Mouse (Mus musculus) heart, adult 18-20 months (tissue): ENCODE results near the gene Emd. TPM values are rescaled to one million over a fixed set of nuclear protein-coding genes. Genes with fewer than 3 reads are reported as not detected.

ENCODE experiments used
- DNase-seq, 2 experiments: peaks; one replicate each; pipeline ENCODE4 v3.0.0; 2021 to 2022; ENCODE audit warnings: mixed read lengths in 1 of 2
- microRNA-seq, 2 experiments: library from miRNA; unstranded; fragments of <30 nt; microRNA quantifications; one replicate each; pipeline ENCODE4 v1.2.0; 2022
- total RNA-seq, 2 experiments: library from RNA; stranded (reverse); gene quantifications; 2 replicates each; pipeline ENCODE4 v1.2.3; 2021

Emd gene
- total RNA-seq, 2 experiments from 2014 or later = 31.0 to 35.2 TPM

DNA sequence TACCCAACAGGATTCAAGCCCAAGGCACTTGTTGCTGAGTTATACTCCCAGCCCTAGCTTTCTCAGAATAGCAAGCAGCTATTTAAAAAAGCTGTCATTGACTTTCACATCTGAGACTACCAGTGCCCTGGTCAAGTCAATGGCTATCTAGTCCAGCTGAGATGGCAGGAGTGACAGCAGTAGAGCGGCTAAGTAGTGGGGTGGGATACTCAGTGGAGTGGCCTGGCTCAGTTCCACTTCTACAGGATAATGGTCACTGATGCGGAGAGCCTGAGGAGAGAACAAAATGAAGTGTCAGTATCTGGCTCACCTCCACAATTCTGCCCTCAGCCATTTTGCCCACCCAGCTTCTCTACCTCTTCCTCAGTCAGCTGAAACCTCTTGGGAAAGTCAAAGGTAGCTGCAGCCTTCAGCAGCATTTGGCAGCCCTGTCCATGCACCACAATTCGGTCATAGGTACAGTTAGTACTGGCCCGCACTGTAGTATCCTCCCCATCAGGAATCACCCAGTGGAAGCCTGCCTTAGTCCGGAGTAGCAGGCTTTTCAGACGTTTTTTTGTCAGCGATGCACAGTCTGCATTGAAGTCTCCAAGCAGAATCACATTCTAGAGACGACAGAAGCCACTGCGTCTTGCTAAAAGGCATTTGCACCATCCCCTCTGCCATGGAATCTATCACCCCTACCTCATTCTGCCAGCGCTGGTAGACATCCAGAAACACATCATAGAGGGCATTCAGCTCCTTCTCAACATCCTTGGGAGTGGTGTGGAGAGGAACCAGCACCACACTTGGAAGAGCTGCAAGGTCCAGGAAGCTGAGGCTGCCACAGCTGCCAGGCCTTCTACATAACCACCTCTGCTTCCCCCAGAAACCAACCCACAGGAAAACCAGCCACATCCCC is 19.2 kb downstream of the Emd start:
- no peak for DNase-seq

DNA sequence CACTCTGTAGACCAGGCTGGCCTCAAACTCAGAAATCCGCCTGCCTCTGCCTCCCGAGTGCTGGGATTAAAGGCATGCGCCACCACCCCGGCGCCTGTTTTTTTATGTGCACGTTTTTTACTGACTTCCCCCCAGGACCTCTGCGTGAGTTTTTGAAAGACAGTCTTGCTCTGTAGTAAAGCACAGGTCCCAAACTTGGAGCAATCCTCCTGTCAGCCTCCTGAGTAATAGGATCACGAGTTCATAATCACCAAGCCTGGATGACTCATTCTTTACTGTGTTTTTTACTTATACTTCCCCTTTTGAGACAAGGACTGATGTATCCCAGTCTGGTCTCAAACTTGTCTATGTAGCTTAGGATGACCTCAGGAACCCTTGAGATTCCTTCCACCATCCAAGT is 23.4 kb downstream of the Emd start:
- DNase-seq = no peak

DNA sequence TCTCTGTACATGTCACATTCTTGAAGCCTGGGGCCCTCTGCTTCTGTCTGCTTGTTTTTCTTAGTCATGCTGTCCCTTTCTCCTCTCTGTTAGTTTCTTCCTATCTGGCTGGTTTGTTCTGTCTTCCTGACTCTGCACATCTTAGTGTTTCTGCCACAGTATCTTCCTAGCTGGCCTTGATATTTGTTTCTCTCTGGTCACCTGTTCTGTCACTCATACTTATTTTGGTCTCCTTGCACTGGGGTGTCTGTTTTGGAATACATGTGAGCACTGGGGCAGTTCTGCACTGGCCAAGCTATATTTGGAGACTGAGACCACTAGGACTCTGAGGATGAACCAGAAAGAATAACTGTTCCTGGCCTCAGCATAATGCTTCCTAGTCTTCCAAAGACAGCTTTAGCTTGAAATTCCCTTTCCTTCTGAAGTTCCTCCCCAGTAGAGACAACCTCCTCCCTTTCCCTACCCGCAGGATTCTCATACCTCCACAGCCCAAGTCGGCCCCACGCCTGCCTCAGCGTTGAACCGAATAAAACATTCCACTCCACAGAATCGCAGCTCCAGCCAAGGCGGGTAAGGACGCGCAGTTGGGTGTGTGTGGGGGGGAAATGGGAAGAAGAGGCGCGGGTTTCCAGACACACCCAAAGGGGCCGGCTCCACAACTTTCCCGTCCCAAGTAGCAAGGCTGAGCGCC is 26.7 kb downstream of the Emd start:
- no peak for DNase-seq

DNA sequence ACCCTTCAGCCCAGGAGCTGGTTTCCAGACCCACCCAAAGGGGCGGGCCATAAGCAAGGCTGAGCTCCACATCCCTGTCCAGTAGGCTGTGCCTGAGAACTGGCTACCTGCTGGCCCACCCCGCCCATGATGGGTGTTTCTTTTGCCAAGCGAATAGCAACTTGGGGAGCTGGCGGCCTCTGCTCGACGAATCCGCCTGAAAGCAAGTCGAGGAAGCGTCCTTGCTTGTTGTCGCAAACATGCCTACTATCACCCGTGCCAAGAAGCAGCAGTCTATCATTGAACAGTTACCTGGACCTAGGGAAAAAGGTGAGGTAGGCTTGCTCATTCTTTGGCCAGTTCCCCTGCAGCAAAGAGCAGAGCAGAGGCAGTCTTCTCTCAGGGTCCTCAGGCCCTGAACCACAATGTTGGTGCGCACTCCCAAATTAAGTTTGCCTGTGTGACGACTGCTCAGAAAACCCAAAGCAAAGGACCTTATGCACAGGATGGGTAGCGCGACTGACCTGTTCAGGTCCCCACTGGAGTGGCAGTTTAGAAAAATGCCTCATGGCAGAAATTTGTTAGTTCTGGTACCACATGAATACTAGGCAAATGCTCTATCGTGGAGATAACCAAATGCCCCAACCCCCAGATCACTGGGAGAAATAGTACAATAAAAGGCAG is 27.4 kb downstream of the Emd start, which contains the start of the genes Taz and Dnase1l1:
TSS of gene Taz (plus strand) at position 181 of the 663 bp plus-strand sequence.
TSS of gene Dnase1l1 (minus strand) at position 606 of the 663 bp plus-strand sequence.
- peak; percentile 83 to 93 for DNase-seq

DNA sequence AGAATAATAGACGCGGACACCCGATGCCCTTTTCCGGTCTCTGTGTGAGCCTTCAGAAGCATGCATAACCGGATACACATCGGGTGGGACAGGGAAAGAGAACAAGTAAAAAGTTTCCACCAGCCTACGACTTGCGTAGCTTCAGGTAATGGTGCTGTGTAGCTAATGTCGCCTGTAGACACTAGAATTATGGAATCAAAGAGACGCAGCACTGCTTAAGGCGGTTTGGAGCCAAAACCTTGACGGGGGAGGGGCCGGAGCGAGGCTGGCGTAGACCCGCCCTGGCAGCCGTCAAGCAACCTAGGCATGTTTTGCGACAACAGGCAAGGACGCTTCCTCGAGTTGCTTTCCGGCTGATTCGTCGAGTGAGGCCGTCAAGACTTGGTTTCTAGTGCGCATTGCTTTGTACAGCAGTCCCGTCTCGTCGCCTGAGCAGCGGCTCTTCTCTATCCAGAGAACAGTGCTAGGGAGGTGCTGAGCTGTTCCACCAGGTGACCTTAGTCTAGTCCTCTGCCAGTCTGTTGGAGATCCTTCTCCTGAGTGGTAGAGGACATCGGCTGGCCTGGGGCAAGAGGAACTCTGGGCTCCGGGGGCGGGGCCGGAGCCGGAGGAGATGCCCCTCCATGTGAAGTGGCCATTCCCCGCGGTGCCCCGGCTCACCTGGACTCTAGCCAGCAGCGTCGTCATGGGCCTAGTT is 28.1 kb downstream of the Emd start:
- peak; percentile 90 to 91 for DNase-seq

DNA sequence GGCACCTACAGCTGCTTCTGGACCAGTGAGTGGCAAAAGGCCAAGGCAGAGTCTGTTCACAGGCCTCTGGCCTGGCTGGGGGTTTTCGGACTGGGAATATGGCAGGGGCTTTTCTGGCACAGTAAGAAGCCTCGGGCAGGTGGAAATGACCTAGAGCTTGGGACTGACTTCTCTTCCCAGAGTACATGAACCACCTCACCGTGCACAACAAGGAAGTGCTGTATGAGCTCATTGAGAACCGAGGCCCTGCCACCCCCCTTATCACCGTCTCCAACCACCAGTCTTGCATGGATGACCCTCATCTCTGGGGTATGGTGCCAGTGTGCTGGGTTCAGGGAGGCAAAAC is 28.6 kb downstream of the Emd start:
- no peak for DNase-seq

DNA sequence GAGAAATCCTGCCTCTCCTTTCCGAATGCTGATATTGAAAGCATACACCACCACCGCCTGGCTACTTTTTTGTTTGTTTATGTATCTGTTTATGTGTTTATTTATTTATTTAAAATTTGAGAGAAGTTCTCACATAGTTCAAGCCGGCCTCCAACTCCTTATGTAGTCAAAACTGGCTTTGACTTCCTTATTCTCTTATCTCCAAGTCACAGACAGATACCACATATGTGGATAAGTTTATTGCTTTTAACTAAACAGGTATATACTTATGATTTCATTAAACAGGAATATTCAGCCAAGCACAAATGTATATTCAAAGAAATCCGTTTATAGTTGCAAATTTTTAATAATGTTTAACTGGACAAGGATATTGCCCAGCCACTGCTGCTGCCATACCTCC is 38.9 kb downstream of the Emd start:
- DNase-seq = no peak

DNA sequence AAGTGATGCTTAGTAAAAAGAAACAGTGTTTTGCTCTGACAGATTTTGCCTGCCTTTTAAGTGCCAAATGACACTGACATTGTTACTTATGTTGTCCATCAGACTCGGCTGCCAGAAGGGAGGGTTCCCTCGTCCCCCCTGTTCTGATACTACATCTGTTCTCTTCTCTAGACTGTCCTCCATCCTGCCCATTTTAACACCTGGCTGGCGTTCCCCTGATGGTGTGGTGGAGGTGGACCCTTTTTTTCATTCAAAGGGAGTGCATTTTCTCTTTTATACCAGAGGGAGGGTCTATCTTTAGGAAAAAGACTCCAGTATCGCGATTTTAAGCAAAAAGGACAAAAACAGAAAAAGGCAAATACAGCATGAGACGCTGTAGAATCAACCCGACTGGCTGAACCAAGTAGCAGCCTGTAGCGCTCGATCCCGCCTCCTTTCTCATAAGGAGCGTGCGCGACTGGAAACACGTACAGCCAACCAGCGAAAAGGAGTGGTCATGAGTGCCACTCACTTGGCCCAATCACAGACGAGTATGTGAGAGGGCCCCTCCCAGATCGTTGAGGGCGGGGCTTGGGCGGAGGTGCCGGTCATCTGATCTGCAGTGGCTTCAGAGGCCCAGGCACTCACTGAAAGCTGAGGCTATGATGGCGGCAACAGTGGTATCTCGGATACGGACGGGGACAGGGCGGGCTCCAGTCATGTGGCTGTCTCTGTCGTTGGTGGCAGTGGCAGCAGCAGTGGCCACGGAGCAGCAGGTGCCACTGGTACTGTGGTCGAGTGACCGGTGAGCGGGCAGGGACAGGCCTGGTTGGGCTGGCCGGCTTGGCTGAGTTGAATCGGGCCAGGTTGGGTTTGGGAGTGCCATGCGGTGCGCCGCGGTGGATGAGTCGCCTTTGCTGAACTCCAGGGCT is 42.3 kb downstream of the Emd start, which contains the start of gene Atp6ap1:
TSS of gene Atp6ap1 (plus strand) at position 560 of the 911 bp plus-strand sequence.
- peak; percentile 97 for DNase-seq

DNA sequence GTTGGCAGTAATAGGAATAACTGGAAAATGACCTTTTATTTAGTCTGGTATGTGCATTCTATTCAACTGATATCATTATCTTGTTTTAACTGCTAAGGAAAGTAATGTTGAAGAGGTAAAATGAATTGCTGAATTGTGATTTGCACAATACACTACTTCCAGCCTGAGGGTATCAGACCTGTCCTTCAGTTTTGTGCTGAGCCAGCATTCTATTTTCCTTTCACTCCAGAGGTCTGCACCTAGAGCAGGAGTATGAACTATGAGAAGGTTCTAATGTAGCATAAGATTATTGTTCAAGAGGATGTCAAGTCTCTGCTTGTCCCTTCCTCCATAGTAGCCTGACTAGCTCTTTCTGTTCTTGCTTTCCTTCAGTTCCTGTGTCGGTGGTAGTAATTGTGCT is 43.9 kb downstream of the Emd start:
- no peak for DNase-seq

DNA sequence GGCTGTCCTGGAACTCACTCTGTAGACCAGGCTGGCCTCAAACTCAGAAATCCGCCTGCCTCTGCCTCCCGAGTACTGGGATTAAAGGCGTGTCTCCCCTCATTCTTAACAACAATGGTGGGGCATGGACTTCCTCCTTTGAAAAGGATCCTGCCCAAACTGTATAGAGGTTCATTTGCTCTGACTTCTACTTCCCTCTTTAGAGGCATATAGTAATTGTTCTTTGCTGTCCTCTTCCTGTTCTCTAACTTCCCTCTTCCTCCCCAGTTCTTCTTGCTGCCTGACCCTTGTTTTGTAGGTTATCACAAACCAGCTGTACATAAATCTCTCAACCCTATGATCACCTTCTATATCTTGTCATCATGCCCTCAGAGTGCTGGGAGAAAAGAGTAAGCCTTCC is 45.2 kb downstream of the Emd start:
- no peak for DNase-seq

DNA sequence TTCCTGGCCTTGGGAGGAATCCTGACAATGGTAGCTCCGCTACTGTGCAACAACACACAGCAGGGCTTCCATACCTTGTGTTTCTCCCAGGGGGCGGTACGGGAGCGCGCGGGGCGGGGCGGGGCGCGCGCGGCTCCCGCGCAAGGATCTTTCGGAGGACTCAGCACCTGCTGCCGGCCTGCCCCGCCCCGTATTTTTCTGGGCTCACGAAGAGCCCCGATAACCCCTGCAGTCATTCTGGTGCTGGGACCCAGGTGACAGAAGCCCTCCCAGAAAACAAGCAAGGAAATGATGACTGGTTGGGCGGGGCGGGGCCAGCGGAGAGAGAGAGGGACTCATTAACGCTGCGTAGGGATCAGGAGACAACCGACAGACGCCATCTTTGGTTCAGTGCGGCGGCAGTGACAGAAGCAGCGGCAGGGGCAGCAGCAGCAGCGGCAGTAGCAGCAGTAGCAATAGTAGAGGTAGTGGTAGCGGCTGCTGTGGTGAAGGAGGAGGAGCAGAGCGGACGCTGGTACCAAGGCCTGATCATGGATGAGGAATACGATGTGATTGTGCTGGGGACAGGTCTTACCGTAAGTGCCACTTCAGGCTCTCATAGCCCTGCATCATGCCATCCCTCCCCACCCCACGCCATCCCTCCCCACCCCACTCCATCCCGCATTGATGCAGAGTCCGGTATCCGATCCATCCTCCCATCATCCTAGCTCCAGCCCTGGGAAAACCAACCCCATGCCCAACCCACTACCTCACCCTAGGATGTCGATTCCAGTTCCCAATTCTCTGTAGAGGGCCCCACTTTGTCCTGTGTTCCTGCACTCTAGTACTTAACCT is 50.6 kb downstream of the Emd start, which contains the start of gene Gdi1:
TSS of gene Gdi1 (plus strand) at position 132 of the 834 bp plus-strand sequence.
- DNase-seq = peak; percentile 75 to 88

Small RNA genes within 50 kb of the gene (microRNA-seq; reads per million reads assigned to microRNA genes)
- 0 to 0.27 reads per million in 2 experiments for gene Mir7091

Other genes starting within 250 kb of the Emd start
- gene Irak1, start 230.8 kb upstream of the Emd start, total RNA-seq = 10 to 100 TPM; 54.9 to 61.8 TPM
- gene Opn1mw, start 127.2 kb upstream of the Emd start, total RNA-seq = not detected
- 10 to 100 TPM; 25.7 to 30.4 TPM for gene Mecp2, start 119.3 kb upstream of the Emd start, total RNA-seq
- not detected for gene Tex28, start 86.8 kb upstream of the Emd start, total RNA-seq
- not detected for gene Tktl1, start 77.4 kb upstream of the Emd start, total RNA-seq
- 10 to 100 TPM; 85.9 to 91.8 TPM for gene Flna, start 4.9 kb upstream of the Emd start, total RNA-seq
- 100 to 1,000 TPM; 240 to 275 TPM for gene Rpl10, start 16.1 kb downstream of the Emd start, total RNA-seq
- 10 to 100 TPM; 45.4 to 47.6 TPM for gene Taz, start 27.2 kb downstream of the Emd start, total RNA-seq
- gene Dnase1l1, start 27.6 kb downstream of the Emd start, total RNA-seq = 10 to 100 TPM; 17.7 to 23.5 TPM
- 100 to 1,000 TPM; 130 to 139 TPM for gene Atp6ap1, start 42.4 kb downstream of the Emd start, total RNA-seq
- 10 to 100 TPM; 50.9 to 66.5 TPM for gene Gdi1, start 50.3 kb downstream of the Emd start, total RNA-seq
- 10 to 100 TPM; 23.9 to 27.7 TPM for gene Fam50a, start 58.3 kb downstream of the Emd start, total RNA-seq
- under 1 TPM; 0.40 to 0.93 TPM for gene Plxna3, start 74.4 kb downstream of the Emd start, total RNA-seq
- 10 to 100 TPM; 26.8 to 29.0 TPM for gene Lage3, start 98.9 kb downstream of the Emd start, total RNA-seq
- 10 to 100 TPM; 76.0 to 77.9 TPM for gene Ubl4a, start 118.5 kb downstream of the Emd start, total RNA-seq
- 1 to 10 TPM; 4.5 to 5.1 TPM for gene Slc10a3, start 118.7 kb downstream of the Emd start, total RNA-seq
- gene Fam3a, start 138.6 kb downstream of the Emd start, total RNA-seq = 10 to 100 TPM; 19.2 to 20.7 TPM
- 10 to 100 TPM; 44.7 to 51.0 TPM for gene Ikbkg, start 138.6 kb downstream of the Emd start, total RNA-seq
- gene G6pdx, start 174.5 kb downstream of the Emd start, total RNA-seq = 10 to 100 TPM in 1 of 2 experiments, 1 to 10 TPM in 1; 5.8 to 10.6 TPM
- not detected for gene Gm6880, start 226.7 kb downstream of the Emd start, total RNA-seq